Mouse (Mus musculus) hindbrain, embryonic 11.5 days (tissue): ENCODE measurements around the gene Gm20489. TPM values are rescaled to one million over a fixed set of nuclear protein-coding genes. Genes with fewer than 3 reads are reported as not detected.

ENCODE experiments used
- ATAC-seq: fragments of 200-750 bp; cut with Nextera tagmentation; 2 replicates; pipeline ENCODE4 v1.8.0; 2017; ENCODE audit warnings: mild to moderate bottlenecking, moderate TSS enrichment, moderate library complexity; ENCODE audit not compliant: low FRiP score
- DNase-seq: peaks from one replicate; pipeline ENCODE4 v3.0.0-alpha.2; 2015; ENCODE audit warnings: low spot score
- H3K27ac ChIP-seq: fragments of 300-500 bp; sonication (generic); 2 replicates; pipeline ENCODE4 v1.5.1; 2014; ENCODE audit warnings: mild to moderate bottlenecking, low read depth, low read length
- H3K27me3 ChIP-seq: fragments of 300-500 bp; sonication (generic); 2 replicates; pipeline ENCODE4 v1.6.1; 2014; ENCODE audit warnings: mild to moderate bottlenecking, low read length, moderate library complexity, mixed read lengths; ENCODE audit not compliant: control insufficient read depth, insufficient read depth
- H3K36me3 ChIP-seq: fragments of 300-500 bp; sonication (generic); 2 replicates; pipeline ENCODE4 v1.6.1; 2014; ENCODE audit warnings: mild to moderate bottlenecking, low read length, moderate library complexity, mixed read lengths; ENCODE audit not compliant: control insufficient read depth, insufficient read depth
- H3K4me1 ChIP-seq: fragments of 300-500 bp; sonication (generic); replicated peaks from 2 replicates; pipeline ENCODE4 v1.6.1; 2014; ENCODE audit warnings: low read length, mixed read lengths; ENCODE audit not compliant: control insufficient read depth, insufficient read depth
- H3K4me2 ChIP-seq: fragments of 300-500 bp; sonication (generic); replicated peaks from 2 replicates; pipeline ENCODE4 v1.6.1; 2014; ENCODE audit warnings: mild to moderate bottlenecking, low read depth, low read length
- H3K4me3 ChIP-seq: fragments of 300-500 bp; sonication (generic); 2 replicates; pipeline ENCODE4 v1.5.1; 2014; ENCODE audit warnings: low read depth, low read length
- H3K9ac ChIP-seq: fragments of 300-500 bp; sonication (generic); 2 replicates; pipeline ENCODE4 v1.6.1; 2014; ENCODE audit warnings: low read depth, low read length
- H3K9me3 ChIP-seq: fragments of 300-500 bp; sonication (generic); 2 replicates; pipeline ENCODE4 v1.6.1; 2016; ENCODE audit warnings: low read length; ENCODE audit not compliant: control insufficient read depth
- WGBS: fragments of 180-500 bp; shearing (Covaris S2); extraction: QIAGEN DNeasy Blood & Tissue Kit; methylation state at CpG from one replicate; pipeline ENCODE4 v1.1.7; 2014; 5-methylcytosine and 5-hydroxymethylcytosine counted together
- polyA plus RNA-seq: library from polyadenylated mRNA; unstranded; fragments of >200 nt; fragmentation: Nextera tagmentation; extraction: Ambion mirVana; gene quantifications from 2 replicates; pipeline ENCODE4 v1.2.1, GENCODE M21; 2014

Gm20489 gene
- not detected in 2 replicates for polyA plus RNA-seq

- no peak for DNase-seq
- H3K36me3 ChIP-seq, result no peaks in the 10 kb centered on the region
- H3K9me3 ChIP-seq, result no peaks in the 10 kb centered on the region
- no peaks in the 10 kb centered on the region for H3K4me1 ChIP-seq
- no peak within 1 kb of the TSS for H3K9ac ChIP-seq
- ATAC-seq, result no peak
- H3K4me2 ChIP-seq, result no peak within 1 kb of the TSS
- H3K4me3 ChIP-seq, result no peak within 1 kb of the TSS
- WGBS, result 70% methylated on average over 3 of the region's 3 CpGs
- no peak within 1 kb of the TSS for H3K27ac ChIP-seq
- no peaks in the 10 kb centered on the region for H3K27me3 ChIP-seq
Observed at GRCm38 (mm10) chrX:101268755-101269124, at the start of gene Gm20489. Gene Gm20489 (minus strand): TSS chrX:101269023.

GRCm38 (mm10) chrX:101313625-101314359, 45.0 kb upstream of the Gm20489 start:
- no peak for ATAC-seq
- Histone ChIP-seq H3K9me3 (no peaks in the 10 kb centered on the region), H3K4me2 (no peak overlapping the region), H3K36me3 (no peaks in the 10 kb centered on the region), H3K4me3 (no peak overlapping the region), H3K27ac (no peak overlapping the region), H3K4me1 (no peaks in the 10 kb centered on the region), H3K9ac (no peak overlapping the region), H3K27me3 (no peaks in the 10 kb centered on the region)
- DNase-seq, result peak; percentile 36
- WGBS, result 28% methylated on average over 6 of the region's 6 CpGs

GRCm38 (mm10) chrX:101309299-101309698, 40.5 kb upstream of the Gm20489 start:
- H3K4me3 ChIP-seq, result no peak overlapping the region
- no peak overlapping the region for H3K9ac ChIP-seq
- H3K27ac ChIP-seq, result no peak overlapping the region
- 0 out of 2 replicates have a peak, but pooled peaks cover 2% of the 10 kb centered on the region for H3K27me3 ChIP-seq
- no peaks in the 10 kb centered on the region for H3K36me3 ChIP-seq
- no peaks in the 10 kb centered on the region for H3K4me1 ChIP-seq
- DNase-seq (no peak), ATAC-seq (no peak)
- H3K4me2 ChIP-seq, result no peak overlapping the region
- no peaks in the 10 kb centered on the region for H3K9me3 ChIP-seq
- 95% methylated on average over 5 of the region's 5 CpGs for WGBS

- no peak overlapping the region for H3K4me2 ChIP-seq
- DNase-seq (no peak), ATAC-seq (no peak)
- no peaks in the 10 kb centered on the region for H3K9me3 ChIP-seq
- H3K4me1 ChIP-seq, result no peaks in the 10 kb centered on the region
- H3K27ac ChIP-seq, result no peak overlapping the region
- H3K4me3 ChIP-seq, result no peak overlapping the region
- H3K9ac ChIP-seq, result no peak overlapping the region
- 0 out of 2 replicates have a peak, but pooled peaks cover 2% of the 10 kb centered on the region for H3K27me3 ChIP-seq
- H3K36me3 ChIP-seq, result no peaks in the 10 kb centered on the region
- WGBS, result 39% methylated on average over 2 of the region's 2 CpGs
Observed at GRCm38 (mm10) chrX:101304646-101305045, 35.8 kb upstream of the Gm20489 start.

- Histone ChIP-seq H3K4me1 (no peaks in the 10 kb centered on the region), H3K9ac (no peak overlapping the region), H3K4me3 (no peak overlapping the region), H3K27me3 (0 out of 2 replicates have a peak, but pooled peaks cover 2% of the 10 kb centered on the region), H3K27ac (no peak overlapping the region), H3K4me2 (no peak overlapping the region; the same call in 1 of the 2 replicates), H3K36me3 (no peaks in the 10 kb centered on the region), H3K9me3 (no peaks in the 10 kb centered on the region)
- DNase-seq, result no peak
- ATAC-seq, result no peak
- whole genome bisulfite sequencing, result 73% methylated on average over 9 of the region's 9 CpGs
Observed at GRCm38 (mm10) chrX:101301654-101302053, 32.8 kb upstream of the Gm20489 start.

- H3K4me3 ChIP-seq, result peak overlapping the region; percentile 40
- peak overlapping the region; percentile 36 for H3K4me2 ChIP-seq
- no peaks in the 10 kb centered on the region; the same call in 1 of the 2 replicates for H3K27me3 ChIP-seq
- DNase-seq (no peak), ATAC-seq (peak; percentile 62; the same call in 1 of the 2 replicates)
- H3K27ac ChIP-seq, result no peak overlapping the region
- H3K9ac ChIP-seq, result peak overlapping the region; percentile 53
- peaks cover 3% of the 10 kb centered on the region; the same call in 1 of the 2 replicates for H3K36me3 ChIP-seq
- no peaks in the 10 kb centered on the region for H3K4me1 ChIP-seq
- 24% methylated on average over 13 of the region's 13 CpGs for WGBS
- H3K9me3 ChIP-seq, result no peaks in the 10 kb centered on the region
Observed at GRCm38 (mm10) chrX:101300427-101301030, 31.7 kb upstream of the Gm20489 start.

- H3K27me3 ChIP-seq, result no peaks in the 10 kb centered on the region; the same call in 1 of the 2 replicates
Observed at GRCm38 (mm10) chrX:101299473-101300426, 30.9 kb upstream of the Gm20489 start.

GRCm38 (mm10) chrX:101299055-101299454, 30.2 kb upstream of the Gm20489 start, which contains the start of gene Nlgn3:
Gene Nlgn3 (plus strand): TSS chrX:101299168.
- peaks cover 3% of the 10 kb centered on the region; the same call in 1 of the 2 replicates for H3K36me3 ChIP-seq
- DNase-seq (peak; percentile 53), ATAC-seq (peak; percentile 33; the same call in 1 of the 2 replicates)
- peak within 1 kb of the TSS; percentile 54 for H3K9ac ChIP-seq
- peak within 1 kb of the TSS; percentile 58; the same call in 1 of the 2 replicates for H3K27ac ChIP-seq
- H3K9me3 ChIP-seq, result no peaks in the 10 kb centered on the region
- H3K27me3 ChIP-seq, result no peaks in the 10 kb centered on the region; the same call in 1 of the 2 replicates
- peak within 1 kb of the TSS; percentile 40 for H3K4me3 ChIP-seq
- H3K4me1 ChIP-seq, result no peaks in the 10 kb centered on the region
- WGBS, result 14% methylated on average over 11 of the region's 24 CpGs
- H3K4me2 ChIP-seq, result peak within 1 kb of the TSS; percentile 36

More at GRCm38 (mm10) chrX:101299473-101300426, 30.9 kb upstream of the Gm20489 start:
- H3K4me2 ChIP-seq, result peak overlapping the region; percentile 36
- peak; percentile 76 for ATAC-seq
- peaks cover 3% of the 10 kb centered on the region; the same call in 1 of the 2 replicates for H3K36me3 ChIP-seq
- 21% methylated on average over 12 of the region's 13 CpGs for WGBS
- H3K9me3 ChIP-seq, result no peaks in the 10 kb centered on the region
- H3K9ac ChIP-seq, result peak overlapping the region; percentile 54
- peak overlapping the region; percentile 40 for H3K4me3 ChIP-seq
- no peaks in the 10 kb centered on the region for H3K4me1 ChIP-seq
- peak overlapping the region; percentile 58; the same call in 1 of the 2 replicates for H3K27ac ChIP-seq
- DNase-seq, result peak; percentile 62
